Mouse (Mus musculus) heart, embryonic 15.5 days (tissue): ENCODE measurements around the gene Fam136a. TPM values are rescaled to one million over a fixed set of nuclear protein-coding genes. Genes with fewer than 3 reads are reported as not detected.
A peak's percentile ranks its signal among the peaks of the same experiment; 100 is the strongest.

Experiments used
- ATAC-seq: fragments of 200-750 bp; cut with Nextera tagmentation; replicated peaks from 2 replicates; pipeline ENCODE4 v1.8.0; 2017; ENCODE audit warnings: low read depth, moderate TSS enrichment; ENCODE audit not compliant: insufficient number of reproducible peaks, insufficient read depth, low FRiP score
- H3K27ac ChIP-seq: fragments of 300-500 bp; sonication (generic); 2 replicates; pipeline ENCODE4 v1.5.1; 2015; ENCODE audit warnings: mild to moderate bottlenecking, inconsistent platforms
- H3K27me3 ChIP-seq: fragments of 300-500 bp; sonication (generic); 2 replicates; pipeline ENCODE4 v1.6.1; 2015; ENCODE audit warnings: inconsistent platforms
- H3K36me3 ChIP-seq: fragments of 300-500 bp; sonication (generic); 2 replicates; pipeline ENCODE4 v1.6.1; 2015; ENCODE audit warnings: mild to moderate bottlenecking, inconsistent platforms
- H3K4me1 ChIP-seq: fragments of 300-500 bp; sonication (generic); replicated peaks from 2 replicates; pipeline ENCODE4 v1.6.1; 2015; ENCODE audit warnings: inconsistent platforms
- H3K4me2 ChIP-seq: fragments of 300-500 bp; sonication (generic); 2 replicates; pipeline ENCODE4 v1.6.1; 2015; ENCODE audit warnings: inconsistent platforms, mild to moderate bottlenecking, moderate library complexity
- H3K4me3 ChIP-seq: fragments of 300-500 bp; sonication (generic); 2 replicates; pipeline ENCODE4 v1.5.1; 2015; ENCODE audit warnings: mild to moderate bottlenecking, inconsistent platforms
- H3K9ac ChIP-seq: fragments of 300-500 bp; sonication (generic); 2 replicates; pipeline ENCODE4 v1.6.1; 2015; ENCODE audit warnings: mild to moderate bottlenecking, inconsistent platforms
- H3K9me3 ChIP-seq: fragments of 300-500 bp; sonication (generic); replicated peaks from 2 replicates; pipeline ENCODE4 v1.6.1; 2016; ENCODE audit warnings: inconsistent platforms
- WGBS: fragments of 180-500 bp; shearing (Covaris S2); methylation state at CpG from one replicate; pipeline ENCODE4 v1.1.7; 2015; ENCODE audit warnings: mixed read lengths; 5-methylcytosine and 5-hydroxymethylcytosine counted together
- polyA plus RNA-seq: library from polyadenylated mRNA; unstranded; fragments of >200 nt; fragmentation: Nextera tagmentation; extraction: Ambion mirVana; gene quantifications from 2 replicates; pipeline ENCODE4 v1.2.1, GENCODE M21; 2015

The Fam136a gene
- polyA plus RNA-seq, 1 experiment from 2014 or later: 78.0 TPM

- H3K4me2 ChIP-seq: no peak overlapping the region
- no peak overlapping the region for H3K27ac ChIP-seq
- no peak overlapping the region for H3K9ac ChIP-seq
- no peak overlapping the region for H3K4me3 ChIP-seq
- 56% methylated on average over 4 of the region's 4 CpGs for WGBS
- H3K36me3 ChIP-seq: peaks cover 27% of the 10 kb centered on the region
- no peak for ATAC-seq
- H3K27me3 ChIP-seq: no peaks in the 10 kb centered on the region
- H3K4me1 ChIP-seq: no peaks in the 10 kb centered on the region
- H3K9me3 ChIP-seq: no peaks in the 10 kb centered on the region
Observed at GRCm38 (mm10) chr6:86384692-86385091, 19.2 kb downstream of the Fam136a start.

- Histone ChIP-seq H3K4me1 (no peaks in the 10 kb centered on the region), H3K9me3 (no peaks in the 10 kb centered on the region), H3K27me3 (no peaks in the 10 kb centered on the region), H3K4me3 (no peak overlapping the region), H3K36me3 (peaks cover 35% of the 10 kb centered on the region), H3K9ac (no peak overlapping the region), H3K4me2 (no peak overlapping the region), H3K27ac (no peak overlapping the region)
- ATAC-seq: no peak
- WGBS: 73% methylated on average over 5 of the region's 5 CpGs
Observed at GRCm38 (mm10) chr6:86385362-86386104, 20.1 kb downstream of the Fam136a start.

- H3K9ac ChIP-seq: no peak overlapping the region
- H3K4me2 ChIP-seq: no peak overlapping the region
- H3K9me3 ChIP-seq: no peaks in the 10 kb centered on the region
- no peak overlapping the region for H3K27ac ChIP-seq
- no peaks in the 10 kb centered on the region for H3K4me1 ChIP-seq
- H3K36me3 ChIP-seq: peaks cover 53% of the 10 kb centered on the region
- no peaks in the 10 kb centered on the region for H3K27me3 ChIP-seq
- ATAC-seq: no peak
- WGBS: 73% methylated on average over 12 of the region's 12 CpGs
- no peak overlapping the region for H3K4me3 ChIP-seq
Observed at GRCm38 (mm10) chr6:86387313-86387712, 21.9 kb downstream of the Fam136a start.

- Histone ChIP-seq H3K4me2 (no peak overlapping the region), H3K27me3 (no peaks in the 10 kb centered on the region), H3K36me3 (peaks cover 54% of the 10 kb centered on the region), H3K9ac (no peak overlapping the region), H3K4me3 (no peak overlapping the region), H3K9me3 (no peaks in the 10 kb centered on the region), H3K27ac (no peak overlapping the region), H3K4me1 (no peaks in the 10 kb centered on the region)
- WGBS: 64% methylated on average over 18 of the region's 18 CpGs
- no peak for ATAC-seq
Observed at GRCm38 (mm10) chr6:86388461-86388860, 23.0 kb downstream of the Fam136a start.

GRCm38 (mm10) chr6:86391326-86391725 lies 25.9 kb downstream of the Fam136a start:
- H3K4me1 ChIP-seq: peaks cover 19% of the 10 kb centered on the region
- H3K9ac ChIP-seq: no peak overlapping the region
- H3K27ac ChIP-seq: no peak overlapping the region
- 95% methylated on average over 5 of the region's 5 CpGs for WGBS
- H3K36me3 ChIP-seq: peaks cover 53% of the 10 kb centered on the region
- H3K27me3 ChIP-seq: no peaks in the 10 kb centered on the region
- no peak for ATAC-seq
- H3K4me3 ChIP-seq: no peak overlapping the region
- no peaks in the 10 kb centered on the region for H3K9me3 ChIP-seq
- no peak overlapping the region for H3K4me2 ChIP-seq

- no peak overlapping the region for H3K4me2 ChIP-seq
- H3K27ac ChIP-seq: no peak overlapping the region
- peaks cover 45% of the 10 kb centered on the region for H3K36me3 ChIP-seq
- peaks cover 25% of the 10 kb centered on the region for H3K4me1 ChIP-seq
- ATAC-seq: no peak
- no peak overlapping the region for H3K4me3 ChIP-seq
- H3K9me3 ChIP-seq: no peaks in the 10 kb centered on the region
- WGBS: 90% methylated on average over 1 of the region's 1 CpGs
- H3K27me3 ChIP-seq: no peaks in the 10 kb centered on the region
- H3K9ac ChIP-seq: no peak overlapping the region
Observed at GRCm38 (mm10) chr6:86393187-86393586, 27.7 kb downstream of the Fam136a start.

- Histone ChIP-seq H3K27me3 (no peaks in the 10 kb centered on the region), H3K4me3 (no peak overlapping the region), H3K27ac (no peak overlapping the region), H3K36me3 (peaks cover 35% of the 10 kb centered on the region), H3K9ac (no peak overlapping the region), H3K4me2 (no peak overlapping the region), H3K9me3 (no peaks in the 10 kb centered on the region), H3K4me1 (peaks cover 25% of the 10 kb centered on the region)
- 87% methylated on average over 17 of the region's 17 CpGs for WGBS
- no peak for ATAC-seq
Observed at GRCm38 (mm10) chr6:86394078-86394720, 28.8 kb downstream of the Fam136a start.

- Histone ChIP-seq H3K4me1 (peaks cover 25% of the 10 kb centered on the region), H3K9me3 (no peaks in the 10 kb centered on the region), H3K36me3 (peaks cover 27% of the 10 kb centered on the region), H3K27ac (no peak overlapping the region; the same call in 1 of the 2 replicates), H3K27me3 (no peaks in the 10 kb centered on the region), H3K4me3 (0 out of 2 replicates have a peak overlapping the region, but pooled peaks have one; percentile 9), H3K4me2 (peak overlapping the region; percentile 78), H3K9ac (no peak overlapping the region)
- WGBS: 65% methylated on average over 9 of the region's 9 CpGs
- ATAC-seq: no peak
Observed at GRCm38 (mm10) chr6:86395021-86395420, 29.6 kb downstream of the Fam136a start.

- Histone ChIP-seq H3K4me1 (peaks cover 28% of the 10 kb centered on the region), H3K27ac (peak overlapping the region; percentile 85), H3K9ac (peak overlapping the region; percentile 88), H3K27me3 (no peaks in the 10 kb centered on the region), H3K36me3 (peaks cover 18% of the 10 kb centered on the region), H3K4me3 (peak overlapping the region; percentile 76), H3K4me2 (peak overlapping the region; percentile 78), H3K9me3 (no peaks in the 10 kb centered on the region)
- 25% methylated on average over 10 of the region's 10 CpGs for WGBS
- no peak for ATAC-seq
Observed at GRCm38 (mm10) chr6:86395969-86396368, 30.5 kb downstream of the Fam136a start.

- Histone ChIP-seq H3K4me2 (peak within 1 kb of the TSS; percentile 78), H3K9me3 (no peaks in the 10 kb centered on the region), H3K4me3 (peak within 1 kb of the TSS; percentile 76), H3K27ac (peak within 1 kb of the TSS; percentile 85), H3K36me3 (peaks cover 10% of the 10 kb centered on the region), H3K27me3 (no peaks in the 10 kb centered on the region), H3K9ac (peak within 1 kb of the TSS; percentile 88), H3K4me1 (peaks cover 29% of the 10 kb centered on the region)
- peak; percentile 95 for ATAC-seq
- under 1% methylated on average over 49 of the region's 51 CpGs for WGBS
Observed at GRCm38 (mm10) chr6:86396581-86397256, 31.3 kb downstream of the Fam136a start, which contains the start of gene Pcyox1. Pcyox1 (minus strand) TSS chr6:86397154.

- H3K36me3 ChIP-seq: peaks cover 3% of the 10 kb centered on the region; the same call in 1 of the 2 replicates
- 3% methylated on average over 14 of the region's 14 CpGs for WGBS
- peak overlapping the region; percentile 78 for H3K4me2 ChIP-seq
- H3K9me3 ChIP-seq: no peaks in the 10 kb centered on the region
- no peaks in the 10 kb centered on the region for H3K27me3 ChIP-seq
- peak overlapping the region; percentile 85 for H3K27ac ChIP-seq
- H3K4me1 ChIP-seq: peaks cover 29% of the 10 kb centered on the region
- no peak for ATAC-seq
- peak overlapping the region; percentile 76 for H3K4me3 ChIP-seq
- H3K9ac ChIP-seq: peak overlapping the region; percentile 88
Observed at GRCm38 (mm10) chr6:86397257-86397980, 32.0 kb downstream of the Fam136a start.
